Mouse (Mus musculus) liver, embryonic 11.5 days (tissue): ENCODE results near the gene Gripap1. TPM values are rescaled to one million over a fixed set of nuclear protein-coding genes. Genes with fewer than 3 reads are reported as not detected.
"Not testable (repeated sequence)": the region's sequence is repeated elsewhere in the genome, so short reads cannot be mapped to it uniquely, and the experiment has no call there.

Experiments
- ATAC-seq: fragments of 200-750 bp; cut with Nextera tagmentation; replicated peaks from 2 replicates; pipeline ENCODE4 v1.8.0; 2017; ENCODE audit warnings: moderate number of reproducible peaks, mild to moderate bottlenecking, moderate TSS enrichment, moderate library complexity; ENCODE audit not compliant: low FRiP score
- DNase-seq: peaks from one replicate; pipeline ENCODE4 v3.0.0-alpha.2; 2017; ENCODE audit warnings: low spot score
- H3K27ac ChIP-seq: fragments of 300-500 bp; sonication (generic); 2 replicates; pipeline ENCODE4 v1.5.1; 2014; ENCODE audit warnings: mild to moderate bottlenecking, low read depth, low read length, control low read depth
- H3K27me3 ChIP-seq: fragments of 300-500 bp; sonication (generic); replicated peaks from 2 replicates; pipeline ENCODE4 v1.6.1; 2014; ENCODE audit warnings: low read length, mixed read lengths; ENCODE audit not compliant: control insufficient read depth, insufficient read depth
- H3K36me3 ChIP-seq: fragments of 300-500 bp; sonication (generic); 2 replicates; pipeline ENCODE4 v1.6.1; 2014; ENCODE audit warnings: mild to moderate bottlenecking, low read length, moderate library complexity, mixed read lengths; ENCODE audit not compliant: control insufficient read depth, insufficient read depth
- H3K4me1 ChIP-seq: fragments of 300-500 bp; sonication (generic); replicated peaks from 2 replicates; pipeline ENCODE4 v1.6.1; 2014; ENCODE audit warnings: low read length, mixed read lengths; ENCODE audit not compliant: control insufficient read depth, insufficient read depth
- H3K4me2 ChIP-seq: fragments of 300-500 bp; sonication (generic); 2 replicates; pipeline ENCODE4 v1.6.1; 2014; ENCODE audit warnings: mild to moderate bottlenecking, control low read depth, moderate library complexity
- H3K4me3 ChIP-seq: fragments of 300-500 bp; sonication (generic); 2 replicates; pipeline ENCODE4 v1.5.1; 2014; ENCODE audit warnings: low read depth, low read length, control low read depth
- H3K9ac ChIP-seq: fragments of 300-500 bp; sonication (generic); 2 replicates; pipeline ENCODE4 v1.6.1; 2014; ENCODE audit warnings: low read depth, low read length, control low read depth
- H3K9me3 ChIP-seq: fragments of 300-500 bp; sonication (generic); 2 replicates; pipeline ENCODE4 v1.6.1; 2016; ENCODE audit warnings: low read length, inconsistent platforms, mixed read lengths; ENCODE audit not compliant: control insufficient read depth
- WGBS: fragments of 180-500 bp; shearing (Covaris S2); extraction: QIAGEN DNeasy Blood & Tissue Kit; methylation state at CpG from one replicate; pipeline ENCODE4 v1.1.7; 2014; 5-methylcytosine and 5-hydroxymethylcytosine counted together
- polyA plus RNA-seq: library from polyadenylated mRNA; unstranded; fragments of >200 nt; fragmentation: Nextera tagmentation; extraction: Ambion mirVana; gene quantifications from 2 replicates; pipeline ENCODE4 v1.2.1, GENCODE M21; 2014

Gene Gripap1
- polyA plus RNA-seq, 1 experiment from 2014 or later, result 45.0 TPM

DNA sequence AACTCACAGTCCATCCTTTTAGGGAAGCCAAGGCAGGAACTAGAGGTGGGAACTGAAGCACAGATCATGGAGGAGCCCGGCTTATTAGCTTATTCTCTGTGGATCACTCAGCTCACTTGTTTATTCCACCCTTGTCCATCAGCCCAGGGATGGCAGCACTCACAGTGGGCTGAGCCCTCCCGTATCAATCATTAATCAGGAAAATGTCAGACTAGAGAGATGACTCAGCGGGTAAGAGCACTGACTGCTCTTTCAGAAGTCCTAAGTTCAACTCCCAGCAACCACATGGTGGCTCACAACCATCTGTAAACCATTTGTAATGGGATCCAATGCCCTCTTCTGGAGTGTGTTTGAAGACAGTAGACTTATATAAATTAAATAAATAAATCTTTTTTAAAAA lies 7.8 kb downstream of the Gripap1 start:
- Histone ChIP-seq H3K27ac (no peak overlapping the region), H3K36me3 (peaks cover 2% of the 10 kb centered on the region; the same call in 1 of the 2 replicates), H3K27me3 (no peaks in the 10 kb centered on the region), H3K4me2 (no peak overlapping the region), H3K9ac (no peak overlapping the region), H3K9me3 (no peaks in the 10 kb centered on the region), H3K4me1 (no peaks in the 10 kb centered on the region), H3K4me3 (no peak overlapping the region)
- DNase-seq (no peak), ATAC-seq (no peak)
- 67% methylated on average over 3 of the region's 3 CpGs for WGBS

DNA sequence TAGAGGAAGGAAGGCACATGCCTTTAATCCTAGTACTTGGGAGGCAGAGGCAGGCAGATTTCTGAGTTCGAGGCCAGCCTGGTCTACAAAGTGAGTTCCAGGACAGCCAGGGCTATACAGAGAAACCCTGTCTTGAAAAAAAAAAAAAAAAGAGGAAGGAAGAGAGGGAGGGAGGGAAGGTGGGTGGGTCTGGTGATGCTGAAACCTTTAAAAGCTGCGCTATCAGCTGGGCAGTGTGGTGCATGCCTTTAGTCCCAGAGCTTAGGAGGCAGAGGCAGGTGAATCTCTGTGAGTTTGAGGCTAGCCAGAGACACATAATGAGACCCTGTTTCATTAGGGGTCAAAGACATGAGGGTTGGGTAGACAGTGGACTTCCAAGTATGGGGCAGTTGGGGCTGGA lies 12.6 kb downstream of the Gripap1 start:
- H3K9ac ChIP-seq, H3K4me1 ChIP-seq, H3K4me2 ChIP-seq, ATAC-seq, H3K4me3 ChIP-seq, H3K27me3 ChIP-seq, H3K9me3 ChIP-seq, H3K27ac ChIP-seq, DNase-seq, H3K36me3 ChIP-seq: not testable (repeated sequence)
- WGBS, result 90% methylated on average over 2 of the region's 2 CpGs

DNA sequence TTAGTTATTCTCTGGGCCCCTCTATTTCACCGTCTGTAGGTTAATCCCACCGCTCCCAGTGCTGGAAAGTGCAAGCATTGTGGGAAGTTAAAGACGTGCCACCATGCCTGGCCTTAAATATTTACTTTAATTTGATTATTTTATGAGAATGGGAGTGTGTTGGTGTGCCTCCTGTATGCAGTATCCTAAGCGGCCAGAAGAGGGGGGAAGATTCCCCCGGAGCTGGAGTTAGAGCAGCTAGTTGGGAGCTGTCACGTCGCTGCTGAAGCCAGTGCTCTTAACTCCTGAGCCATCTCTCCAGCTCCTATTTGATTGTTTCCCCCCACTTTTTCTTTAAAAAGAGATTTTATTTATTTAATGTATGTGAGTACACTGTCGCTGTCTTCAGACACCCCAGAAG lies 25.5 kb downstream of the Gripap1 start:
- 42% methylated on average over 8 of the region's 8 CpGs for WGBS
- not testable (repeated sequence) for ATAC-seq, H3K4me1 ChIP-seq, H3K9ac ChIP-seq, H3K9me3 ChIP-seq, H3K36me3 ChIP-seq, H3K27ac ChIP-seq, H3K27me3 ChIP-seq, H3K4me2 ChIP-seq, DNase-seq, H3K4me3 ChIP-seq

DNA sequence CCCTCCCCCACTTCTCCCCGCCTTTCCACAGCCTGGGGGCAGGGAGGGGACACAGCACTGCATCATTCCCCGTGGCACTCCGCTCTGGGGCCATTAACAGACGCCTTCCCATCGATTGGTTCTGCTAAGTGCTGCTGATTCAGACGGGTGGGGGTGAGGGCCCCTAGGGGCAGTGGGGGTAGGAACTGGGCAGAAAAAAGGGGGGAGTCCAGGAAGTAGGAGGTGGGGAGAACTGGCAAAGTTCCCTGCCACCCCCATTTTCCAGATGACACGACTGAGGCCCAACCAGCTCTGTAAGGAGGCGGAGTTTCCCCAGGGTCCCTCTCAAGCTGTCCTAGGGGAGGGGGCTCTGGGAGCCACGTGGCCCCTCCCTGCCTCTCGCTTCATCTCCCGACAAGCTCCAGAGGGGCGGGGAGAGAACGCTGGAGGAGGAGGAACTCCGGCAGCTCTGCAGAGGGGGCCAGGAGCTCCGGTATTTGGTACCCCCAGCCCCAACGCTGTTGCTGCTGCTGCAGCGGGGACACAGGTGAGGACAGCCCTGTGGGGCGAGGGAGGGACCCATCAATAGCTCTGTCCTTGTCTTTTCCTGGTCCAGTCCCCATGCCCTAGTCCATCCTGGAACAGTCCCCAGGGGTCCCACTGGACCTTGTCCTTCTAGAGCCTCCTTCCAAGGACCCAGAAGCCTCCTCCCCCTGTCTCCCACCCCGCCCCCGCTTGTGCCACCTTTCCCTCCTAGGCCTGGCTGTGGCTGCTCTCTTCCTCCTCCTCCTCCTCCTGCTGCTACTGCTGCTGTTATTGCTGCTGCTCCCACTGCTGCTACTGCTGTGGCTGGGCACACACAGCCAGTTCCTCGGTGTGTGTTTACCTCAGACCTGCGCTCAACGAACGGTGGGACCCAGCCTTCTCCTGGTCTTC lies 32.6 kb downstream of the Gripap1 start, which contains the start of gene Kcnd1:
Gene Kcnd1, plus strand, starts transcription at position 425 of the 915 bp plus-strand sequence.
- 16% methylated on average over 18 of the region's 24 CpGs for WGBS
- H3K36me3 ChIP-seq, result no peaks in the 10 kb centered on the region; the same call in 1 of the 2 replicates
- H3K9me3 ChIP-seq, result no peaks in the 10 kb centered on the region
- H3K4me2 ChIP-seq, result peak within 1 kb of the TSS; percentile 65
- H3K27me3 ChIP-seq, result no peaks in the 10 kb centered on the region
- no peaks in the 10 kb centered on the region for H3K4me1 ChIP-seq
- ATAC-seq (peak; percentile 53), DNase-seq (no peak)
- H3K9ac ChIP-seq, result peak within 1 kb of the TSS; percentile 34; the same call in 1 of the 2 replicates
- H3K27ac ChIP-seq, result no peak within 1 kb of the TSS
- H3K4me3 ChIP-seq, result peak within 1 kb of the TSS; percentile 35

DNA sequence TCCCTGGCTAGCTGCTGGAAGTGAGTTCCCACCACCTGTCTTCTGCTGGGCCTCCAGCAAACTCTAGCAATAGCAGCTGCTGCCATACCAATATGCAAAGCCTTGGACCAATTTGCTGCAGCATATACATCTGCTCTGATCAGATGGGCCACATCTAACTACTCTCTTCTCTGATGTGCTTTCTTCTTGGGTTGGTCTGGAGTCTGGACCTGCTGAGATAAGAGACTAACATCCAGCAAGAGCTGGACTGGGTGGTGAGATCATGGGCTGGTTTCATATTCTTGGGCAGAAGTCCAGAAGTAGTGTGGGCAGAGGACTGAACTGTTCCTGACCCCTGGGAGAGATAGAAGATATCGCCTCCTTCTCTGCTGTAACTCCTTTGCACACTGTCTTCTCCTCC lies 47.6 kb downstream of the Gripap1 start:
- Histone ChIP-seq H3K4me3 (no peak overlapping the region), H3K27me3 (no peaks in the 10 kb centered on the region), H3K4me2 (peak overlapping the region; percentile 17; the same call in 1 of the 2 replicates), H3K36me3 (no peaks in the 10 kb centered on the region), H3K4me1 (peaks cover 7% of the 10 kb centered on the region), H3K9ac (no peak overlapping the region), H3K27ac (peak overlapping the region; percentile 78), H3K9me3 (no peaks in the 10 kb centered on the region)
- DNase-seq, result no peak
- 60% methylated on average over 1 of the region's 1 CpGs for WGBS
- peak; percentile 56 for ATAC-seq

DNA sequence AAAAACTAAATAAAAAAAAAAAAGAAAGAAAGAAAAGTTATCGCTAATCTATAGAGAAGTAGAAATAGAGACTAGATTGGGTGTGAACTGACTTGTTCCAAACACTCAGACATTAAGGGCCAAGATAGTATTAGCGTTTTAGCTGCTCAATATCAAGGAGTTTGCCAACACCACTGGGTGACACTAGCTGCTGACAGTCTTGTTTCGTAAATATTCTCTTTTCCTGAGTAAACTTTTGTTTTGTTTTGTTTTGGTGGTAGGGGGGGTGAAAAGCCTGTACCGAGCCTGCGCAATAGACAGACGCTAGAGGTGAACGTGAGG lies 51.2 kb downstream of the Gripap1 start:
- H3K9ac ChIP-seq, result no peak overlapping the region
- ATAC-seq (no peak), DNase-seq (no peak)
- H3K4me3 ChIP-seq, result peak overlapping the region; percentile 83; the same call in 1 of the 2 replicates
- 9% methylated on average over 7 of the region's 7 CpGs for WGBS
- no peaks in the 10 kb centered on the region for H3K27me3 ChIP-seq
- H3K4me2 ChIP-seq, result peak overlapping the region; percentile 55
- peak overlapping the region; percentile 65; the same call in 1 of the 2 replicates for H3K27ac ChIP-seq
- no peaks in the 10 kb centered on the region for H3K9me3 ChIP-seq
- peaks cover 7% of the 10 kb centered on the region for H3K4me1 ChIP-seq
- no peaks in the 10 kb centered on the region for H3K36me3 ChIP-seq

DNA sequence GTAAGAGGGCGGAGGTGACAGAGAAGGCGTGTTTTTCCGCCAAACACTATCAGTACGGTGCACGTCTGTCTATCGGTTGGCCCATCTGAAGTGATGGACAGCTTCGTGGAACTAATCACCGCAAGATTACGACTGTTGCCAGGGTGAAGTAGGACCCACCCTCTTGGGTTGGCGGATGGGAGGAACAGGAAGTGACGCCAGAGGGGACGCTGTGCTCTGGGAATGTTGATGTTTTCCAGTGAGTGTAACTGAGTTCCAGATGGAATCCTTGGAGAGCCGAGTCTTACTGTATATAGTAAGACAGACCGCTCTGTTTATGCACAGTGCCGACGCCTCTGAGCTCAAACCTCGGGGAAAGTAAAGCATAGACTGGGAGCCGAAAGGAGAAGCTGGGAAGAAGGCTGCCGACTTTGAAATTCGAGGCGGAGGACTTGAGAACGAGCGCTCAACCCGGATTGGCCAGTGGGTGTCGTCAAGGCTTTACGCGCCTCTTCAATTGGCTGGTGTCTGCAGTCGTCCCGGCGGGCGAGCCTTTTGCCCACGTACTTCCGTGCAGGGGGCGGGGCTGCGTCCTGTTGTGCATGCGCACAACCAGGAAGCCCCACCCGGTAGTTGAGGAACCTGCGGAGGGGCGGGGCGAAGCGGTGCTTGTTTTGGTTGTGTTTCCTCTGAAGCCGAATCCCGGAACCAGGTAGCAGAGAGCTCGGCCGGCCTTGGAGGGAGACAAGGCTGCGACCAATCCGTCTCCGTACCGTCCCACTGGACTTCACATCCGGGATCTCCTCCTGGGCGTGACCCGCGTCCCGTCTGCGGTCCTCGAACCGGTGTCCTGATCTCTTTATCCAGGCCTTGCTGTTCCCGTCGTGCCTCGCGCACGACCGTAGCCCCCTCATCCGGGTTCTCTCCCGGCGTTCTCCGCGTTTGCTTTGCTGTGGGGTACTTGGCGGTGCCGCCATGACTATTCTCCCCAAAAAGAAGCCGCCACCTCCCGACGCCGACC lies 51.9 kb downstream of the Gripap1 start, which contains the start of gene Otud5:
Gene Otud5, plus strand, starts transcription at position 202 of the 1,000 bp plus-strand sequence.
- peak within 1 kb of the TSS; percentile 83 for H3K4me3 ChIP-seq
- peak within 1 kb of the TSS; percentile 79 for H3K9ac ChIP-seq
- peaks cover 5% of the 10 kb centered on the region for H3K4me1 ChIP-seq
- WGBS, result 9% methylated on average over 70 of the region's 74 CpGs
- peak within 1 kb of the TSS; percentile 88 for H3K27ac ChIP-seq
- H3K4me2 ChIP-seq, result peak within 1 kb of the TSS; percentile 84
- no peaks in the 10 kb centered on the region for H3K36me3 ChIP-seq
- no peaks in the 10 kb centered on the region for H3K9me3 ChIP-seq
- H3K27me3 ChIP-seq, result no peaks in the 10 kb centered on the region
- ATAC-seq (peak; percentile 93), DNase-seq (peak; percentile 89)

DNA sequence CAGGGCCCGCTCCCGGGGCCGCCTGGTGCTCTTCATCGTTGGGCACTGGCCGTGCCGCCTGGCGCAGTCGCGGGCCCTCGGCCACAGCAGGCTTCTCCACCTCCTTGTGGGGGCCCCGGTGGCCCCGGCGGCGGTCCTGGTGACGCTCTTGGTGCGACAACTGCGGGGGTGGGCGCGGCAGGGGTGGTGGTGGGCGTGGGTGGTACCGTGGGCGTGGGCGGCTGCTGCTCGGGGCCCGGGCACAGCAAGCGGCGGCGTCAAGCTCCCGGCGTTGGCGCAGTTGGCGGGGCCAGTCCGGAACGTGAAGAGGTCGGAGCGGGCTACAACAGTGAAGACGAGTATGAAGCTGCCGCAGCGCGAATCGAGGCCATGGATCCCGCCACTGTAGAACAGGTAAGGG lies 52.8 kb downstream of the Gripap1 start:
- 9% methylated on average over 33 of the region's 42 CpGs for WGBS
- Histone ChIP-seq H3K4me1 (no peaks in the 10 kb centered on the region; the same call in 1 of the 2 replicates), H3K27me3 (no peaks in the 10 kb centered on the region), H3K4me2 (peak overlapping the region; percentile 84), H3K4me3 (peak overlapping the region; percentile 83), H3K9me3 (no peaks in the 10 kb centered on the region), H3K9ac (peak overlapping the region; percentile 79), H3K36me3 (no peaks in the 10 kb centered on the region), H3K27ac (peak overlapping the region; percentile 88)
- ATAC-seq (no peak), DNase-seq (peak; percentile 40)
